In the genomic region with DNA sequence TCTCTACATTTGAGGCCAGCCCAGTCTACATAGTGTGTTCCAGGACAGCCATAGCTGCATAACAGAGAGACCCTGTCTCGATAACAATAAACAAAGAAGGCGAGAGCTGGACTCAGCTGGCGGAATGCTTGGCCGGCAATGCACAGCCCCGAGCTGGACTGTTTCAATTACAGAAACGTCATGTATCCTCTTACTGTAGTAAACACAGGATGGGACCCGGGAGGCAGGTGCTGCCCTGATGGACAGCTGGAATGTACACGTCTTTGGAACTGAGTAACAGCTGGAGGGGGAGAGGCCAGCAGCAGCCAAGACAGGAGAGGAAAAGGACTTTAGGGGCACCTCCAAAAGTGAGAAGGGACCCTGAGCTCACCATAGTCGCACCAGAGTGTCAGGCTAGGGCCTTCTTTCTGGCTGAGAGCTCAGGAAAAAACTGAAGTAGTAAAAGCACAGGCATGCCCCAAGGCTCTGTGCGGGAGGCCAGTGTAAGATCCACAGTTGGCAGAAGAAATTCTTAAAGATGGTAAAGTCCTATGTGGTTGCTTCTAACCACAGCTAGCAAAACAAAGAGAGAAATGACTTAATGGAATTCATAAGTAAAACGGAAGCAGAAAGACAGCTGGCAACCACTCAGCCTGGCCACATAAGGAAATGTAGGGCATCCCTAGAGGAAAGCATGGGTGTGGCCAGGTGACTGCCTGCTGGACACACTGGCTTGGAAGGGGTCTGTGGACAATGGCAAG, we compare ENCODE assay signal across 8 mouse cellular contexts.
DNase-seq lines count a peak whose midpoint lies in the region; ATAC-seq and TF ChIP-seq lines count a peak whose summit lies in the region.

No protein-coding gene starts in this region.

- peak; percentile 28; the same call in 1 of the 2 replicates for TF ChIP-seq EP300 in lung, postnatal 0 days (IDR thresholded peaks at IDR 0.05)

- no peak for DNase-seq in hindbrain, embryonic 11.5 days (ENCODE audit: low spot score)
- peak; percentile 67 for DNase-seq in CD4-positive helper T cell, adult 2 months (ENCODE audit: low read depth, low spot score)
- no peak for DNase-seq in lung, postnatal 0 days (ENCODE audit: low spot score)
- no peak for DNase-seq in left cerebral cortex, postnatal 36 days (ENCODE audit: low spot score in 2 of 2)
- no peak for DNase-seq in urinary bladder, postnatal 10 days (ENCODE audit: low spot score)
- DNase-seq in embryo, embryonic 10.5 days (ENCODE audit: low spot score), result no peak

- 66% methylated on average over 11 of the region's 11 CpGs for WGBS in hindbrain, embryonic 11.5 days
- 45% methylated on average over 11 of the region's 11 CpGs for WGBS in hindbrain, embryonic 16.5 days
- WGBS in embryonic facial prominence, embryonic 13.5 days, result 30% methylated on average over 11 of the region's 11 CpGs
- 47% methylated on average over 11 of the region's 11 CpGs for WGBS in lung, postnatal 0 days

- H3K36me3 ChIP-seq in hindbrain, embryonic 11.5 days (ENCODE audit: control insufficient read depth, insufficient read depth, low read length), result no peaks in the 10 kb centered on the region
- no peaks in the 10 kb centered on the region for H3K36me3 ChIP-seq in hindbrain, embryonic 16.5 days (ENCODE audit: control insufficient read depth, insufficient read depth, low read length)
- peaks cover 28% of the 10 kb centered on the region for H3K36me3 ChIP-seq in embryonic facial prominence, embryonic 13.5 days
- peaks cover 10% of the 10 kb centered on the region; the same call in 1 of the 2 replicates for H3K36me3 ChIP-seq in lung, postnatal 0 days (ENCODE audit: insufficient read depth, low read length)

- TF ChIP-seq CTCF in lung, postnatal 0 days (IDR thresholded peaks at IDR 0.05), result no peak

- H3K9ac ChIP-seq in hindbrain, embryonic 11.5 days (ENCODE audit: low read depth, low read length), result no peak overlapping the region
- no peak overlapping the region for H3K9ac ChIP-seq in hindbrain, embryonic 16.5 days (ENCODE audit: low read depth, low read length)
- H3K9ac ChIP-seq in embryonic facial prominence, embryonic 13.5 days, result no peak overlapping the region
- no peak overlapping the region for H3K9ac ChIP-seq in lung, postnatal 0 days (replicated peaks; ENCODE audit: low read depth)

- H3K4me2 ChIP-seq in hindbrain, embryonic 11.5 days (replicated peaks; ENCODE audit: low read depth, low read length), result no peak overlapping the region
- H3K4me2 ChIP-seq in hindbrain, embryonic 16.5 days (ENCODE audit: low read length), result no peak overlapping the region
- no peak overlapping the region for H3K4me2 ChIP-seq in embryonic facial prominence, embryonic 13.5 days
- no peak overlapping the region for H3K4me2 ChIP-seq in lung, postnatal 0 days (replicated peaks; ENCODE audit: low read depth, low read length)

- ATAC-seq in hindbrain, embryonic 11.5 days (ENCODE audit: low FRiP score), result 0 out of 2 replicates have a peak, but pooled peaks have one; percentile 33
- no peak for ATAC-seq in hindbrain, embryonic 16.5 days
- ATAC-seq in embryonic facial prominence, embryonic 13.5 days (ENCODE audit: insufficient number of reproducible peaks, insufficient read depth, low FRiP score, low TSS enrichment, low read depth), result 0 out of 2 replicates have a peak, but pooled peaks have one; percentile 12
- peak; percentile 69 for ATAC-seq in lung, postnatal 0 days

- H3K27me3 ChIP-seq in hindbrain, embryonic 11.5 days (ENCODE audit: control insufficient read depth, insufficient read depth, low read length), result no peaks in the 10 kb centered on the region
- no peaks in the 10 kb centered on the region for H3K27me3 ChIP-seq in hindbrain, embryonic 16.5 days (replicated peaks; ENCODE audit: control insufficient read depth, insufficient read depth, low read length)
- H3K27me3 ChIP-seq in embryonic facial prominence, embryonic 13.5 days, result no peaks in the 10 kb centered on the region
- no peaks in the 10 kb centered on the region for H3K27me3 ChIP-seq in lung, postnatal 0 days (replicated peaks; ENCODE audit: insufficient read depth, low read length)

- 0 out of 2 replicates have a peak overlapping the region, but pooled peaks have one; percentile 0 for H3K27ac ChIP-seq in hindbrain, embryonic 11.5 days (ENCODE audit: low read depth, low read length)
- H3K27ac ChIP-seq in hindbrain, embryonic 16.5 days (ENCODE audit: low read depth, low read length), result no peak overlapping the region
- peak overlapping the region; percentile 71 for H3K27ac ChIP-seq in embryonic facial prominence, embryonic 13.5 days
- peak overlapping the region; percentile 47; the same call in 1 of the 2 replicates for H3K27ac ChIP-seq in lung, postnatal 0 days (ENCODE audit: low read length)

- no peaks in the 10 kb centered on the region for H3K4me1 ChIP-seq in hindbrain, embryonic 11.5 days (replicated peaks; ENCODE audit: control insufficient read depth, insufficient read depth, low read length)
- no peaks in the 10 kb centered on the region for H3K4me1 ChIP-seq in hindbrain, embryonic 16.5 days (ENCODE audit: control insufficient read depth, insufficient read depth, low read depth, low read length)
- H3K4me1 ChIP-seq in embryonic facial prominence, embryonic 13.5 days, result peaks cover 25% of the 10 kb centered on the region
- peaks cover 24% of the 10 kb centered on the region for H3K4me1 ChIP-seq in lung, postnatal 0 days (ENCODE audit: insufficient read depth, low read depth, low read length)

- no peaks in the 10 kb centered on the region for H3K9me3 ChIP-seq in hindbrain, embryonic 11.5 days (ENCODE audit: control insufficient read depth, low read length)
- no peaks in the 10 kb centered on the region for H3K9me3 ChIP-seq in hindbrain, embryonic 16.5 days (ENCODE audit: control insufficient read depth, low read length)
- no peaks in the 10 kb centered on the region for H3K9me3 ChIP-seq in embryonic facial prominence, embryonic 13.5 days
- H3K9me3 ChIP-seq in lung, postnatal 0 days (ENCODE audit: low read length), result no peaks in the 10 kb centered on the region

- intact Hi-C loops in left cerebral cortex, postnatal 36 days (cut with DNase I), result no loop called here

- H3K4me3 ChIP-seq in hindbrain, embryonic 11.5 days (ENCODE audit: low read depth, low read length), result no peak overlapping the region
- no peak overlapping the region for H3K4me3 ChIP-seq in hindbrain, embryonic 16.5 days (ENCODE audit: low read length)
- no peak overlapping the region for H3K4me3 ChIP-seq in embryonic facial prominence, embryonic 13.5 days
- no peak overlapping the region for H3K4me3 ChIP-seq in lung, postnatal 0 days (ENCODE audit: low read depth, low read length)
